Mouse (Mus musculus): Measurements from ENCODE around the gene Hemgn.

Gene Hemgn

GRCm38 (mm10) chr4:46359539-46360253 is 53.6 kb downstream of the Hemgn start:
- DNase-seq (ENCODE audit: extremely low spot score), result no peak

GRCm38 (mm10) chr4:46356351-46357133 is 56.8 kb downstream of the Hemgn start:
- peak; percentile 72 for DNase-seq (ENCODE audit: extremely low spot score)

- peak; percentile 33 for DNase-seq (ENCODE audit: extremely low spot score)
Measured at GRCm38 (mm10) chr4:46353045-46353444, 60.3 kb downstream of the Hemgn start.

GRCm38 (mm10) chr4:46349530-46349929 is 63.8 kb downstream of the Hemgn start:
- DNase-seq (ENCODE audit: extremely low spot score), result no peak

- peak; percentile 27 for DNase-seq (ENCODE audit: extremely low spot score)
Measured at GRCm38 (mm10) chr4:46348897-46349296, 64.4 kb downstream of the Hemgn start.

GRCm38 (mm10) chr4:46347580-46348515 is 65.5 kb downstream of the Hemgn start:
- peak; percentile 44 for DNase-seq (ENCODE audit: extremely low spot score)

- DNase-seq (ENCODE audit: extremely low spot score), result no peak
Measured at GRCm38 (mm10) chr4:46347141-46347540, 66.2 kb downstream of the Hemgn start.

GRCm38 (mm10) chr4:46346221-46346620 is 67.1 kb downstream of the Hemgn start:
- no peak for DNase-seq (ENCODE audit: extremely low spot score)

GRCm38 (mm10) chr4:46345773-46346100 is 67.6 kb downstream of the Hemgn start:
- peak; percentile 13 for DNase-seq (ENCODE audit: extremely low spot score)

- peak; percentile 20 for DNase-seq (ENCODE audit: extremely low spot score)
Measured at GRCm38 (mm10) chr4:46345056-46345772, 68.1 kb downstream of the Hemgn start.

GRCm38 (mm10) chr4:46344288-46344687 is 69.0 kb downstream of the Hemgn start:
- DNase-seq (ENCODE audit: extremely low spot score), result peak; percentile 50
